Mouse (Mus musculus): ENCODE results near the gene Sart3. TPM values are rescaled to one million over a fixed set of nuclear protein-coding genes. Genes with fewer than 3 reads are reported as not detected.

Gene Sart3
- polyA plus RNA-seq, 1 experiment from 2014 or later = 43.8 TPM

DNA sequence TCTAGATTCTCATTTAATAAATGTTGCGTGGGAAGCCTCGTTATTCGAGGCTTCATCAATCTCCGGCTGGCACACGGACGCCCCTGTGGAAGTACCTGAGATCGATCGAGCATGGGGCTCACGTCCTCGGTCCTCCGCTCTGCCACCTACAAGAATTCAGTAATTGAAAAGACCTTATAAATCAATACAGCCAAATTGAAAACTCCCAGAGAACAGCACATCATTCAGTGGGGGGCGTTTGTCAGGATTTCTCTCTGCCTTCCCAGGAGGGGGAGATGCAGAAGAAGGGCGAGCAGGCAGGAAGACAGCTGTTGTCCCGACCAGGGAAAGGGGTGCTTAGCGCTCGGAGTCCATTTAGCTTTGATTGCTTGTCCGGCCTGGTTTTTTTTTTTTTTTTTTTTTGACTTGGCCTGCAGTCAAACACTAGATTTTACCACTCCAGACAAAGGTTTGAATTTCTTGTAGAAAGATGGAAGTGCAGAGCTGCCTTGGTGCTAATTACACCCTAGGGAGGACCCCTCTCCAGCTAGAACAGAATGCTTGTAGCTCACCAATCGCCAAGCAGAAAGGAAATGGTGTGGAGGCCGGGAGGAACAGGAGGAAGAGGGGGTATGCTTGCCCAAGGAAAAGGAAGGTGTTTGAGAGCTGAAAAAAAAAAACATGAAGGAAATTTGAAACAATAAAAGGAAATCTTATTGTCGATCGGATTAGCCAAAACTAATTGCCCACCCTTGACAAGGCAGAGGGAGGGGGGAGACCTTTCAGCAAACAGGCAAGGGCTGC lies 68.3 kb downstream of the Sart3 start:
- Histone ChIP-seq H3K27me3 (replicated peaks) (no peaks in the 10 kb centered on the region), H3K4me1 (replicated peaks) (no peaks in the 10 kb centered on the region; the same call in 1 of the 2 replicates), H3K9me3 (no peaks in the 10 kb centered on the region), H3K36me3 (no peaks in the 10 kb centered on the region), H3K4me2 (replicated peaks) (no peak overlapping the region), H3K27ac (no peak overlapping the region), H3K4me3 (replicated peaks) (no peak overlapping the region), H3K9ac (no peak overlapping the region)
- WGBS = 59% methylated on average over 21 of the region's 21 CpGs
- ATAC-seq = no peak

DNA sequence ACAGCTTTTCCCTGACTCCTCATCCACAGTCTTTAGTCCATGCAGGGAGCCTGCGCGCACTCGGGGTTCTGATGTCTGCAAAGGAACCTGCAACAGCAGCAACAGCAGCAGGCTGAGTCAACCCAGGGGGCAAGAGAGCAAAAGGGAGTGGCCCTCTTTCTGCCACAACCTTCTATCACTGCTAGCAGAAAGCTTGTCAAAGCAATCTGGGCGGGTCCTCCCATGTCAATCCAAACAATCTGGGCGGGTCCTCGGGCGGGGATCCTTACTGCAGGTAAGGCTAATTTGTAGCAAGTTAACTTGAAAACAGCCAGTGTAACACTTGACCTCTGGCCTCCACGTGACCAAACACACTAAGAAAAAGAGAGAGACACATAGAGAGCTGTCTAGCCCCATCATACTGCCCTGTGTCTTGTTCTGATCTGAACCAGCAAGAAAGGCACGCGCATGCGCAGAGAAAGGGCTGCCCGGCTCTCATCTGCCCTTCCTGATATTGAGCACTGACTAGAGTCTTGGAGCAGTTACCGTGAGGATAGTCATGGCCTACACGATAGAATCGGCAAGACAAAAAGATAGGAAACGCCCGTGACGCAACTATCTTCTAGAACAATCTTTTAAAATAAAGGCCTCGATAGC lies 71.8 kb downstream of the Sart3 start:
- H3K9ac ChIP-seq = no peak overlapping the region
- no peaks in the 10 kb centered on the region for H3K36me3 ChIP-seq
- no peak overlapping the region for H3K4me3 ChIP-seq (replicated peaks)
- H3K4me2 ChIP-seq (replicated peaks) = no peak overlapping the region
- 66% methylated on average over 19 of the region's 19 CpGs for WGBS
- H3K27me3 ChIP-seq (replicated peaks) = no peaks in the 10 kb centered on the region
- H3K4me1 ChIP-seq (replicated peaks) = peaks cover 2% of the 10 kb centered on the region; the same call in 1 of the 2 replicates
- H3K27ac ChIP-seq = no peak overlapping the region
- H3K9me3 ChIP-seq = no peaks in the 10 kb centered on the region
- peak; percentile 87 for ATAC-seq

DNA sequence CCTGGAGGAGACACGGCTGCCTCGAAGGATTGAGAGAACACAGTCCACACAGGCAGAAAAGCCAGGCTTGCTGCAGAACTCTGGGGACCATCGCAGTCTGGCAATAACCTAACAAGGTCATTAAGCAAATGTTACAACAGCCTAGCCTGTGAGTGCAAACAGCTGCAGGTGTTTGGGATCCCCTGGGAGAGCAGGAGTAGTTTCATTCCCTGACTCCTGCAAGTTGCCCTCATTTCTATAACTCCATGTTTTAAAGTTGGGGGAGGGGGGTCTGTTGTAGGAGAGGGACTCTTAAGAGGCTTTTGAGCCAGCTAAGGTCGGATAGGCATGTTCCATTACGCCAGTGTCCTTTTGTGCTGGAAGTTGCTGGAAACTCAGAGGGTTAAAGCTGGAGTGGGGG lies 77.9 kb downstream of the Sart3 start:
- Histone ChIP-seq H3K4me2 (replicated peaks) (peak overlapping the region; percentile 7; the same call in 1 of the 2 replicates), H3K27ac (0 out of 2 replicates have a peak overlapping the region, but pooled peaks have one; percentile 56), H3K9me3 (no peaks in the 10 kb centered on the region), H3K9ac (no peak overlapping the region), H3K4me1 (replicated peaks) (peaks cover 14% of the 10 kb centered on the region; the same call in 1 of the 2 replicates), H3K27me3 (replicated peaks) (no peaks in the 10 kb centered on the region), H3K36me3 (no peaks in the 10 kb centered on the region), H3K4me3 (replicated peaks) (no peak overlapping the region)
- 23% methylated on average over 5 of the region's 5 CpGs for WGBS
- ATAC-seq = peak; percentile 56

DNA sequence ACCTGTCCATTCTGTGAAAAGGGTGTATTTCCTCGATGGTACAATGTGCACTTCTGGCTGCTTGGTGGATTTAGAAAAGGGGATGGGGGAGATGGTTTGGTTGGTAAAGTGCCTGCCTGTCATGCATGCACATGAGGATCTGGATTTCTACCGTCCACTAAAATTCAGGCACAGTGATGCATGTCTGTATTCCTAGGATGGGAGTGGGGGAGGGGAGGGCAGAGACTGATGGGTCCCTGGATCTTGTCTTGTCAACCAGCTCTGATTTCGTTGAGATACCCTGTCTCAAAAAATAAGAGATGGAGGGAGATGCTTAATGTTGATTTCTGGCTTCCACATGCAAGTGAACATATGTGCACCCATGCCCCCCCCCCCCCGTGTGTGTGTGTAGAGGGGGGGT lies 78.3 kb downstream of the Sart3 start:
- Histone ChIP-seq H3K4me2 (replicated peaks) (no peak overlapping the region; the same call in 1 of the 2 replicates), H3K4me1 (replicated peaks) (peaks cover 14% of the 10 kb centered on the region; the same call in 1 of the 2 replicates), H3K27ac (no peak overlapping the region), H3K36me3 (no peaks in the 10 kb centered on the region), H3K27me3 (replicated peaks) (no peaks in the 10 kb centered on the region), H3K9ac (no peak overlapping the region), H3K4me3 (replicated peaks) (no peak overlapping the region), H3K9me3 (no peaks in the 10 kb centered on the region)
- ATAC-seq = no peak
- 36% methylated on average over 4 of the region's 4 CpGs for WGBS

DNA sequence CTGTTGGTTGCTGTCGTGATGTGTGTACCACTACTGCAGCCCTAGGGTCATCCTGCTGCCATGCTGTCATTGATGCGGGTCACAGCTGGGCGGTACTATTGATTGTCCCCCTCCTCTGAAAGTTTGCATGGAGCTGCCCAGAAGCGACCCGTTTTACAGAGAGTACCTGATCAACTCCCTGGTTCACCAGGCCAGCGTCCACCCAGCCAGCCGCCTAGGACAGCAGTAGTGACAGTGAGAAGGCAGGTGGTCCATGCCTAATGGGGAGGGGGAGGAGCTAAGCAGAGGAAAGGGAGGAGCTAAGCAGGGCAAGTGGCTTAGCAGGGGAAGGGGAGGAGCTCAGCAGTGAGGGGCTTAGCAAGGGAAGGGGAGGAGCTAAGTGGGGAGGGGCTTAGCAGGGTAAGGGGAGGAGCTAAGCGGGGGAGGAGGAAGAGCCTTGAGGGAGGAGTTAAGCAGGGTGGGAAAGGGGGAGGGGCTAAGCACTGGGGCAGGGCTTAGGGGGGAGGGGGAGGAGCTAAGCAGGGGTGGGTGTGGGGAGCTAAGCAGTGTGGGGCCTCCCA lies 79.0 kb downstream of the Sart3 start:
- no peaks in the 10 kb centered on the region for H3K27me3 ChIP-seq (replicated peaks)
- ATAC-seq = no peak
- no peaks in the 10 kb centered on the region for H3K36me3 ChIP-seq
- no peaks in the 10 kb centered on the region for H3K9me3 ChIP-seq
- no peak overlapping the region for H3K27ac ChIP-seq
- no peak overlapping the region for H3K4me3 ChIP-seq (replicated peaks)
- no peak overlapping the region for H3K9ac ChIP-seq
- H3K4me1 ChIP-seq (replicated peaks) = peaks cover 14% of the 10 kb centered on the region; the same call in 1 of the 2 replicates
- H3K4me2 ChIP-seq (replicated peaks) = no peak overlapping the region
- WGBS = 88% methylated on average over 8 of the region's 8 CpGs

Other genes starting within 250 kb of the Sart3 start
- 2.4 and 3.7 TPM in 2 replicates for gene Cmklr1, start 122.1 kb downstream of the Sart3 start, polyA plus RNA-seq (2015; fragmentation: Nextera tagmentation; extraction: Ambion mirVana)
- not detected in 2 replicates for gene 1700069L16Rik, start 47.7 kb downstream of the Sart3 start, polyA plus RNA-seq (2015; fragmentation: Nextera tagmentation; extraction: Ambion mirVana)
- 5.4 and 6.2 TPM in 2 replicates for gene Ficd, start 36.7 kb downstream of the Sart3 start, polyA plus RNA-seq (2015; fragmentation: Nextera tagmentation; extraction: Ambion mirVana)
- gene Iscu, start 238 bp upstream of the Sart3 start, polyA plus RNA-seq (2015; fragmentation: Nextera tagmentation; extraction: Ambion mirVana) = 107 and 115 TPM in 2 replicates
- 57.5 and 61.9 TPM in 2 replicates for gene Tmem119, start 28.0 kb upstream of the Sart3 start, polyA plus RNA-seq (2015; fragmentation: Nextera tagmentation; extraction: Ambion mirVana)
- gene Selplg, start 60.1 kb upstream of the Sart3 start, polyA plus RNA-seq (2015; fragmentation: Nextera tagmentation; extraction: Ambion mirVana) = 3.4 and 4.4 TPM in 2 replicates
- gene Coro1c, start 136.2 kb upstream of the Sart3 start, polyA plus RNA-seq (2015; fragmentation: Nextera tagmentation; extraction: Ambion mirVana) = 167 and 173 TPM in 2 replicates
- 10.1 and 11.8 TPM in 2 replicates for gene Ssh1, start 221.4 kb upstream of the Sart3 start, polyA plus RNA-seq (2015; fragmentation: Nextera tagmentation; extraction: Ambion mirVana)
- 13.8 and 17.1 TPM in 2 replicates for gene Dao, start 231.2 kb upstream of the Sart3 start, polyA plus RNA-seq (2015; fragmentation: Nextera tagmentation; extraction: Ambion mirVana)